Mouse (Mus musculus) liver, postnatal 0 days (tissue): ENCODE measurements around the gene Ccdc86. TPM values are rescaled to one million over a fixed set of nuclear protein-coding genes. Genes with fewer than 3 reads are reported as not detected.

Experiments used
- ATAC-seq: fragments of 200-750 bp; cut with Nextera tagmentation; 2 replicates; pipeline ENCODE4 v1.8.0; 2017; ENCODE audit warnings: mild to moderate bottlenecking, moderate library complexity
- DNase-seq: peaks from one replicate; pipeline ENCODE4 v3.0.0-alpha.2; 2016
- H3K27ac ChIP-seq: fragments of 300-500 bp; sonication (generic); 2 replicates; pipeline ENCODE4 v1.5.1; 2014; ENCODE audit warnings: antibody characterized with exemption, moderate library complexity, mild to moderate bottlenecking, low read depth
- H3K27me3 ChIP-seq: fragments of 300-500 bp; sonication (generic); 2 replicates; pipeline ENCODE4 v1.6.1; 2014; ENCODE audit warnings: low read length, control low read depth, mixed read lengths; ENCODE audit not compliant: insufficient read depth
- H3K36me3 ChIP-seq: fragments of 300-500 bp; sonication (generic); replicated peaks from 2 replicates; pipeline ENCODE4 v1.6.1; 2014; ENCODE audit warnings: mild to moderate bottlenecking, control low read depth, low read length, moderate library complexity, mixed read lengths; ENCODE audit not compliant: insufficient read depth
- H3K4me1 ChIP-seq: fragments of 300-500 bp; sonication (generic); 2 replicates; pipeline ENCODE4 v1.6.1; 2014; ENCODE audit warnings: antibody characterized with exemption, mild to moderate bottlenecking, control low read depth; ENCODE audit not compliant: insufficient read depth
- H3K4me2 ChIP-seq: fragments of 300-500 bp; sonication (generic); 2 replicates; pipeline ENCODE4 v1.6.1; 2014; ENCODE audit warnings: low read depth, mild to moderate bottlenecking, low read length, moderate library complexity, mixed read lengths
- H3K4me3 ChIP-seq: fragments of 300-500 bp; sonication (generic); 2 replicates; pipeline ENCODE4 v1.5.1; 2014; ENCODE audit warnings: low read depth, low read length
- H3K9ac ChIP-seq: fragments of 300-500 bp; sonication (generic); replicated peaks from 2 replicates; pipeline ENCODE4 v1.6.1; 2014; ENCODE audit warnings: mild to moderate bottlenecking, moderate library complexity
- H3K9me3 ChIP-seq: fragments of 300-500 bp; sonication (generic); 2 replicates; pipeline ENCODE4 v1.6.1; 2016; ENCODE audit warnings: mild to moderate bottlenecking, control low read depth, low read length, mixed read lengths
- CTCF ChIP-seq: sonication (generic); IDR thresholded peaks from 2 replicates; pipeline ENCODE4 v1.5.1; 2016; ENCODE audit warnings: antibody characterized with exemption, low read depth
- EP300 ChIP-seq: IDR thresholded peaks from 2 replicates; pipeline ENCODE4 v1.6.1; 2016; ENCODE audit warnings: antibody characterized with exemption, low read depth, mild to moderate bottlenecking
- WGBS: fragments of 180-500 bp; shearing (Covaris S2); extraction: QIAGEN DNeasy Blood & Tissue Kit; methylation state at CpG from one replicate; pipeline ENCODE4 v1.1.7; 2014; ENCODE audit not compliant: insufficient replicate concordance; 5-methylcytosine and 5-hydroxymethylcytosine counted together
- polyA plus RNA-seq: library from polyadenylated mRNA; unstranded; fragments of >200 nt; fragmentation: Nextera tagmentation; extraction: Ambion mirVana; gene quantifications from 2 replicates; pipeline ENCODE4 v1.2.1, GENCODE M21; 2015

Ccdc86 gene
- 11.6 and 12.4 TPM in 2 replicates for polyA plus RNA-seq

DNA sequence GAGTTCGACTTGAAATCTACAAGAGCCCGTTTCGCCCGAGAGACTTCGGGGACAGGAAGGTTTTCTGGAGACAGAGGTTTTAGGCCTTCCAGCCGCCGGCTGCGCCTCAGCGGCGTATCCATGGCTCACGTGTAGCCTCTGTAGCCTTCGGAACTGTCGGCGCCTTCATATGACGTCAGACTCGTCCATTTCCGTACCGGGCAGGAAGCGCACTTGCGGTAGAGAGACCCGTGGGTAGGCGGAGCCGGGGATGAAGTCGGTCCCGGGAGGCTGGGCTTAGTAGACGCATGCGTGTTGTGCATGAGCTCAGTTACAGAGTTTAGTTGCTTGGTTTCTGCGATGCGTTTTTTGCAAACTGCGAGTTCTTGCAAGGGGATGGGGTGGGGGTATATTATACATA is at the start of gene Ccdc86:
TSS of gene Ccdc86 (minus strand) at position 155 of the 400 bp plus-strand sequence.
- under 1% methylated on average over 30 of the region's 30 CpGs for WGBS
- TF ChIP-seq CTCF (no peak), EP300 (no peak; the same call in 1 of the 2 replicates)

DNA sequence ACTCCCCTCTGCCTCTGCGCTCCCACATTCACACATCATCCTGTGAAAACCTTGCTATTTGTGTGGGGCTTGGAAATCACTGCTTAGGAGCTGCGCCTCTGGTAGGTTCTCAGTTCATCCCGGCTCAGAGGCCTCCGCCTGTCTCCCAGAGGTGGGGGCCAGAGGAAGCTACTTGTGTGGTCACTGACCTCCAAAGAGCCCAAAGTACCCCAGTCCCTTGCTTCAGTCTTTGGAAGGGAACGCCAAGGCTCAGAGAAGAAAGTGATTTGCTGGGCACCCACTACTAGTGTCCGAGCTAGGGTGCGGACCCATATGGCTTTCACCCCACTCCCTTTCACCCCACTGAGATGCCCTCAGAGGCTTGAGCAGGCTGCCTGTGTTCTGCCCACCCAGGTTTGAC is 44.1 kb upstream of the Ccdc86 start, which contains the start of gene Ms4a15:
TSS of gene Ms4a15 (minus strand) at position 101 of the 400 bp plus-strand sequence.
- WGBS: 75% methylated on average over 7 of the region's 7 CpGs
- no peak within 1 kb of the TSS for H3K9ac ChIP-seq
- no peak within 1 kb of the TSS for H3K27ac ChIP-seq
- no peaks in the 10 kb centered on the region for H3K27me3 ChIP-seq
- H3K36me3 ChIP-seq: no peaks in the 10 kb centered on the region
- ATAC-seq (no peak), DNase-seq (no peak)
- H3K4me1 ChIP-seq: no peaks in the 10 kb centered on the region
- no peaks in the 10 kb centered on the region for H3K9me3 ChIP-seq
- H3K4me3 ChIP-seq: no peak within 1 kb of the TSS
- TF ChIP-seq EP300 (no peak), CTCF (no peak)
- H3K4me2 ChIP-seq: no peak within 1 kb of the TSS

More for the DNA sequence above, at the start of gene Ccdc86:
- Histone ChIP-seq H3K4me2 (peak within 1 kb of the TSS; percentile 93), H3K4me1 (peaks cover 24% of the 10 kb centered on the region), H3K36me3 (peaks cover 10% of the 10 kb centered on the region), H3K4me3 (peak within 1 kb of the TSS; percentile 75), H3K9me3 (no peaks in the 10 kb centered on the region), H3K27me3 (peaks cover 3% of the 10 kb centered on the region; the same call in 1 of the 2 replicates), H3K9ac (peak within 1 kb of the TSS; percentile 90), H3K27ac (peak within 1 kb of the TSS; percentile 73)
- ATAC-seq (peak; percentile 98), DNase-seq (peak; percentile 98)

DNA sequence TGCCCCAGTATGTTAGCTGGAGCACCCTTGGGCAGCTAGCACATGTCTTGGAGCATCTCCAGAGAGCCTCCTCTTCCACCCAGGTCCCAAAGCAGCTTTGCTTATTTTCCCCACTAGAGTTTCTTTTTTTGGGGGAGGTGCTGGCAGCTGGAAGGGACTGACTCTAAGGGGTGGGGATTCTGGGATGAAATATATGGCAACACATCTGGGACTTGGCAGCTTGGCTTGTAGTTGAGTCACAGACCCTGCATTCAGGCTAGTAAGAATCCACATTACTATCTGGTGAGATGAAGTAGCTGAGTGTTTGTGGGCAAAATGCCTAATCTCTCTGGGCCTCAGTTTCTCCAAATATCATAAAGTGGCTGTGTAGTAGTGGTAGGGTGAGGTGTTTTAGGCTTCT is 42.8 kb upstream of the Ccdc86 start:
- no peak for ATAC-seq

DNA sequence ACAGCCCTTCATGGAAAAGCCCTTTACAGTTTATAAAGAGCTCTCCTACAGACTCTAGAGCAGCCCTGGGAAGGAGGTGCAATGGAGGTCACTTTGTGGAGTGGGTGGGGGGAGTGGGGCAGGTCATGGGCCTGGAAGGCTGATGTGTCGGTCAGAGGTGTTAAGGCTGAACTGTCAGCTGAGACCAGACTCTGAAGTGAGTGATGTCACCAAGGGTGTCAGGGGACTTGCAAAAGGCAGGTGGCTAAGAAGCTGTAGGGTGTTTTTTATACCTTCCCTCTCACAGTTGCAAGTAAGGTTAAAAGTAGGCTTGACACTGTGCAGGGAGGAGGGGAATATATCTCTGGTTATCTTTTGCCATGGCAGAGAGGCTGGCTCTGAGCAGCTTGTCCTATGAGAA is 41.7 kb upstream of the Ccdc86 start:
- TF ChIP-seq CTCF (no peak), EP300 (no peak)
- no peaks in the 10 kb centered on the region for H3K9me3 ChIP-seq

More for the DNA sequence above, 42.8 kb upstream of the Ccdc86 start:
- Histone ChIP-seq H3K9me3 (no peaks in the 10 kb centered on the region), H3K4me1 (no peaks in the 10 kb centered on the region), H3K4me2 (no peak overlapping the region), H3K36me3 (no peaks in the 10 kb centered on the region), H3K27ac (no peak overlapping the region), H3K9ac (no peak overlapping the region), H3K4me3 (no peak overlapping the region), H3K27me3 (no peaks in the 10 kb centered on the region)
- no peak for TF ChIP-seq EP300
- TF ChIP-seq CTCF: no peak
- no peak for DNase-seq

DNA sequence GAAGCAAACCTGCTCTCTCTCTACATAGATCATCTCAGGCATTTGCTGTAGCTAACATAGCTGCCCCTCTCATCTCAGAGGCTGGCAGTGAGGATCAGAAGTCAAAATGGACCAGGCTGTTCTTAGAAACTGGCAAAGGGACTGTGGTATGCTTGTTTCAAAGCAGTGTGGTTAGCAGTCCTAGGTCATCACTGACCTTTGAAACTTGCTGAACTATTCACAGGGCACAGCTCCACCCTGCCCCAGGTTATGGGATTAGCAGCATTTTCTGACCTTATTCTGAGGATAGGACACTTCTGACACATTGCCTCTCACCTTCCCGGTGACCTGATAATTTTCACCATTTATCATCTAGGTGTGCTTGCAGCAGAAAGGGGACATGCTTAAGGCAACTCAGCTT is 39.5 kb upstream of the Ccdc86 start:
- no peak for ATAC-seq
- TF ChIP-seq EP300 (no peak), CTCF (no peak)
- WGBS: 64% methylated on average over 1 of the region's 1 CpGs

More for the DNA sequence above, 41.7 kb upstream of the Ccdc86 start:
- no peak overlapping the region for H3K4me2 ChIP-seq
- H3K36me3 ChIP-seq: no peaks in the 10 kb centered on the region
- H3K27me3 ChIP-seq: no peaks in the 10 kb centered on the region
- no peaks in the 10 kb centered on the region for H3K4me1 ChIP-seq
- DNase-seq (no peak), ATAC-seq (no peak)
- H3K9ac ChIP-seq: no peak overlapping the region
- H3K4me3 ChIP-seq: no peak overlapping the region
- WGBS: 60% methylated on average over 1 of the region's 1 CpGs
- H3K27ac ChIP-seq: no peak overlapping the region

DNA sequence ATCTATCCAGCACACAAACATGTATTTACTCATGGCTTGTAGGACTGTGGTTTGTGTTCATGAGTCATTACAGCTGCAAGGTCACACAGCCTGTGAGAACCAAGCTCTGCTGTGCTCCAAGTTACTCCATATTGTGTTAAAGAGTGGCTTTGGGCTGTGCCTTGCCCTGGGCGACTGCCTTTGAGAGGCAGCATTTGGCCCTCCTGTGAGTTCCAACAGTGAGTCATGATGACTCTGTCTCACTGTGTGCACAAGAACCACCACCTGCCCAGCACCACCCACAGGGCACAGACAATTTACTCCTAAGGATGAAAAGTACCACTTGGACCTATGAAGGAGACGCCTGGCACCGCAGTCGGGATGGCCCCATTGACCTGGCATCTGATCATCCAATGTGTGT is 36.8 kb upstream of the Ccdc86 start:
- DNase-seq (no peak), ATAC-seq (no peak)
- TF ChIP-seq CTCF (no peak), EP300 (no peak)
- WGBS: 86% methylated on average over 4 of the region's 4 CpGs
- Histone ChIP-seq H3K27me3 (no peaks in the 10 kb centered on the region), H3K27ac (no peak overlapping the region), H3K4me3 (no peak overlapping the region), H3K4me2 (no peak overlapping the region), H3K9me3 (no peaks in the 10 kb centered on the region), H3K9ac (no peak overlapping the region), H3K4me1 (no peaks in the 10 kb centered on the region), H3K36me3 (no peaks in the 10 kb centered on the region)

More for the DNA sequence above, 39.5 kb upstream of the Ccdc86 start:
- no peaks in the 10 kb centered on the region for H3K4me1 ChIP-seq
- no peak for DNase-seq
- no peaks in the 10 kb centered on the region for H3K36me3 ChIP-seq
- H3K27me3 ChIP-seq: no peaks in the 10 kb centered on the region
- H3K9me3 ChIP-seq: no peaks in the 10 kb centered on the region
- no peak overlapping the region for H3K4me3 ChIP-seq
- H3K27ac ChIP-seq: no peak overlapping the region
- H3K9ac ChIP-seq: no peak overlapping the region
- H3K4me2 ChIP-seq: no peak overlapping the region

DNA sequence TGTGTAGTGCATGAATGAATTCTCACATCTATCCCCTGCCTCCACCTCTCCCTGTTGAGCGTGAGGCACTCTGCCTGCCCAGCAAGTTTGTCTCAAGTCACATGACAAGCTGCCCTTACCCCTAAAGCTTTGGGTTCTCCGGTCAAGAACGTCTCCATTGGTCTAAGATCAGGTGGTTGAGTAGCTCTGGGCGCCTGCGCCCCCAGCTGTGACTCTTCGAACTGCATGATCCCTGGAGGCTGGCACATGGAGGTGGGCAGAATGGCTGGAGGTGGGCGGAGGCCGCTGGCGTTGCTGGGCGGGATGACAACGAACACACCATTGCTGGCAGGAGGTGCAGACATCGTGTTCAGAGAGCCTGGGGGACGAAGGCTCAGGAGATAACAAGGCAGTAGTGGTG is 35.5 kb upstream of the Ccdc86 start:
- H3K27ac ChIP-seq: no peak overlapping the region
- no peak overlapping the region for H3K4me3 ChIP-seq
- ATAC-seq (no peak), DNase-seq (no peak)
- no peak overlapping the region for H3K9ac ChIP-seq
- no peaks in the 10 kb centered on the region for H3K36me3 ChIP-seq
- H3K4me2 ChIP-seq: no peak overlapping the region
- 75% methylated on average over 13 of the region's 13 CpGs for WGBS
- H3K4me1 ChIP-seq: peaks cover 8% of the 10 kb centered on the region
- H3K27me3 ChIP-seq: no peaks in the 10 kb centered on the region
- TF ChIP-seq CTCF: peak; percentile 9; the same call in 1 of the 2 replicates
- TF ChIP-seq EP300: no peak
- no peaks in the 10 kb centered on the region for H3K9me3 ChIP-seq
